Mouse (Mus musculus) left cerebral cortex, postnatal 25 days (tissue): ENCODE measurements around the gene Wdr26. TPM values are rescaled to one million over a fixed set of nuclear protein-coding genes. Genes with fewer than 3 reads are reported as not detected.

ENCODE experiments used
- DNase-seq, 2 experiments: peaks; one replicate each; pipeline ENCODE4 v3.0.0; 2022; ENCODE audit warnings: low spot score in 2 of 2, mixed read lengths in 1 of 2
- intact Hi-C: fragments of 180-260 bp; cut with DNase I; formaldehyde crosslinking; loops from one replicate; pipeline ENCODE4 v1.15.1; 2025
- total RNA-seq, 2 experiments: library from RNA; stranded (reverse); gene quantifications; 2 replicates each; pipeline ENCODE4 v1.2.3; 2021

Wdr26 gene
- total RNA-seq, 2 experiments from 2014 or later: 106 to 119 TPM

- intact Hi-C loops: no loop called here
- no peak for DNase-seq
Measured at GRCm38 (mm10) chr1:181245067-181245466, 33.3 kb upstream of the Wdr26 start.

DNA sequence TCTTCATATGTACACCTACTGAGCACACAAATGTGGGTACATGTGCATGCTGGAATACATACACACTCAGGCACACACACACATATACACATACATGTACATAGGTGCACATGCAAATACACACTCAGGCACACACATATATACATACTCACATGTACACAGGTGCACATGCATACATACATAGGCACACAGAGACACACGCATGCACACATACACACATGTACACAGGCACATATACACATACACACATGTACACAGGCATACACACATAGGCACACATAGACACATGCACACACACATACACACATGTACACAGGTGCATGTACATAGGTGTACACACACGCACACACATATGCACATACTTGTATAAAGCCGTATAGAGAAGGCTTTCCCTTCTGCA is 29.4 kb upstream of the Wdr26 start:
- no peak for DNase-seq
- intact Hi-C loops: no loop called here

DNA sequence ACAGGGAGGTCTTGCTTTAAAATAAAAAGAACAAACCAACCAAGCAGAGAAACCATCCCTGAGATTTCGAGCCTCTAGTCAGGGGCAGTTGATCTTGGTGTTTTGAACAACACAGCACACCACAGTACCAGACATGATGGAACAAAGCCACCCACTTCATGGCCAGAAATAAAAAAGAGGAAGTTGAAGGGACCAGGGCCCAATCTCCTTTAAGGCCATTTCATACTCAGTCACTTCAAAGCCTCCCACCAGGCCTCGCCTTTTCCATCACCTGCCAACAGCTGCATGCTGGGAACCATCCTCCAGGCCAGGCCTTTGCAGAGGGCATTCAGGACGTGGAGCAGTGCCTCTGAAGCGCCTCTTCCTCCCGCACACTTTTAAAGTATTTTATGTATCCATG is 25.5 kb upstream of the Wdr26 start:
- DNase-seq: no peak
- intact Hi-C loops: no loop called here

GRCm38 (mm10) chr1:181234326-181235035 is 22.7 kb upstream of the Wdr26 start:
- intact Hi-C loops: no loop called here
- DNase-seq: peak; percentile 32 to 45

- intact Hi-C loops: no loop called here
- DNase-seq: no peak
Measured at GRCm38 (mm10) chr1:181233734-181234133, 21.9 kb upstream of the Wdr26 start.

DNA sequence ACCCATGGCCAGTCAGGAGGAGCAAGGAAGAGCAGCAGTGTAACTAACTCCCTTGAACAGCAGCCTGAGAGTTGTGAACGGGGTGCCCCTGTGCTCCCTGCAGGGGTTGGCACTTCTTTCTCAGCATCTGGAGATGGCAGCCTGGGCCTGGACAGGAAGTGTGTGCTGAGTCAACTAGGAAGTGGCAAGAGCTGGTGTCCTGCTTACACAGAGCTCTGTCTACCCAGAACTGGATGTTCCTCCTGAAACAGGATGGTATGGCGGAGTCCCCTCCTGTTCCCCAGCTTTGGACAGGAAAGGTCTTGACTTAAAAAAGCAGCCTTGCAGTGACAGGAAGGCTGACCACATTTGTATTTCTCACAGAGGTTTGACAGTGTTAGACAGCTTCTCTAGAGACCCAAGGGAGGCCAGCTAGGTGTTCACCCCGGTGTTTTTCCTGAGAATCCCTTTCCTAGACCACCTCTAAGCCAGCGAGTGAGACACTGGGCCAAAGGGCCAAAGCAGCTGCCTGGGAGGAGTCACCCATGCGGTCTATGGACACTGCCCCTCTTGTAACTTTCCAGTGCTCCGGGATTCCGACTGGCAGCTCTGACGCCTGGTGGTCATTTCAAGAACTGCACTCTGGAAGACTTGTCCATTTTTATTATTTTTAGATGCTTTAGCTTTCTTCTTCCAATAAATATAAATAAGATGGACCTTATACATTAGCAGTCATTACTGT is 20.7 kb upstream of the Wdr26 start:
- intact Hi-C loops: no loop called here

DNA sequence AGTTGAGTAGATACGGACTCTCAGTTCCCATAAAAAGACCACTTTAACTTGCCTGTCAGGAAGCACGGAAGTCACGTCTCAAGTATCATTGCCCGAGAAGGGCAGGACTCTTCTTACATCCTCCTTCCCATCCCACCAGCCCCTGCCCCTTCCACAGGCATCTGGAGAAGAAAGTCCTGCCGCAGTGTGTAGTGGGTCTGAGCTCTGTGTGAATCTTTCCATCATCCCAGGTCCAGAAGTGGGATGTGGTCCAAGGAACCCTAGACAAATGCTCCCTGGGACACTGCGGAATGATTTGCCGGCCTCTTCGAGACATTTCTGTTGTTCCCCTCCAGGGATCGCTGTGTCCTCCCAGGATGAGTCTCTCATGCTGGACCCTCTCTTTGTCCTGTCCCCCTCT is 20.0 kb upstream of the Wdr26 start:
- no peak for DNase-seq
- intact Hi-C loops: no loop called here

More for the DNA sequence above, 20.7 kb upstream of the Wdr26 start:
- DNase-seq: peak; percentile 44 to 51

- intact Hi-C loops: no loop called here
- no peak for DNase-seq
Measured at GRCm38 (mm10) chr1:181231262-181231661, 19.5 kb upstream of the Wdr26 start.

DNA sequence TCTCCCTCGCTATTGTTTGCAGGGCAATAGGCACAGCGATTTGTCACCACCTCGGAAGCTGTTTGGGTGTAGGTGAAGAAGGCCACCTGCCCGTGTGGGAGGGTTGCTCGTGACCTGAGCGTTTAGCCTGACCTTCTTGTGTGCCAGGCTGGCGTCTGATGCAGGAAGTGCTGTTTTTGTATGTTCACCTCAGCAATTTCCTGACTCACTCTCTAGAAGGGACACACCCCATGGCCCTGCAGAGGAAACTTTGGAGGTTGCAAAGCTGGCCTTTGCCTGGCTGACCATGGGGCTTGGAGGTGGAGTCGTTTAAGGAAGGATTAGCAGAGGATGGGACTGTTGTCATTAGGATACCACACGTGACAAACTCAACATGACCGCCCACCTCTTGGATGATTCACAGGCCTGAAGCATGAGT is 18.9 kb upstream of the Wdr26 start:
- intact Hi-C loops: no loop called here

DNA sequence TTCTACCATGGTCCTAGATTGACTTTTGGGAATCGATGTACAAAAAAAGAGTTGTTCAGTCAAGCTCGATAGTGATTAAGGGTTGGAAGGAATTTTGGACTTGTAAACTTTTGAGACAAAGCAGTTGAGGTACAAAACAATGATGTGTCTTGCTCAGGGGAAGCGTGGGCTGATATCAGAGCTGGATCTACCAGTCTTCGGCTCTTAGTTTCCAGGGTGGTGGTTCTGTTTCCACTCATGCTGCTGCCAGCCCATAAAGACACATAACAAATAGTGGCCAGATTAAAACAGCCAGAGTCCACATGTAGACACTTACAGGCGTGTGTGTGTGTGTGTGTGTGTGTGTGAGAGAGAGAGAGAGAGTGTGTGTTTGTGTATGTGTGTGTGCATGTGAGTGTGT is 17.2 kb upstream of the Wdr26 start:
- no peak for DNase-seq

More for the DNA sequence above, 18.9 kb upstream of the Wdr26 start:
- no peak for DNase-seq

GRCm38 (mm10) chr1:181228591-181228990 is 16.8 kb upstream of the Wdr26 start:
- no peak for DNase-seq
- intact Hi-C loops: no loop called here

More for the DNA sequence above, 17.2 kb upstream of the Wdr26 start:
- intact Hi-C loops: no loop called here

DNA sequence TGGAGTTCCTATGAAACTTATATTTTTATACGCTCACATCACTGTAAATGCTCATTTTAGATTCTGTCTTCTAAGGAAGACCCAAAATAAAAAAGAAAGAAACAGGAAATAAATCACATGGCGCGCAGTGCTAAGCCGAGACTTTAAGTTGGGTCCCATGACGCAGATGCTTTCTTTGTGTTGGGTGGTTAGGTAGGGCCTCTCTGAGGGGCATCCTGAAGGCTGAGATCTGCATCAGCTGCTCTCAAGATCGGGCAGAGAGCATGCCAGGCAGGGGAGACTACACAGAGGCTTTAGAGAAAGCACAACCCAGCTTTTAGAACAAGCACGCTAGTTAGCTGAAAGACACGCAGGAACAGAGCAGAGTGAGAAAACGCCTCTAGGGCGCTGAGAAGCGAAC is 16.0 kb upstream of the Wdr26 start:
- no peak for DNase-seq
- intact Hi-C loops: no loop called here

DNA sequence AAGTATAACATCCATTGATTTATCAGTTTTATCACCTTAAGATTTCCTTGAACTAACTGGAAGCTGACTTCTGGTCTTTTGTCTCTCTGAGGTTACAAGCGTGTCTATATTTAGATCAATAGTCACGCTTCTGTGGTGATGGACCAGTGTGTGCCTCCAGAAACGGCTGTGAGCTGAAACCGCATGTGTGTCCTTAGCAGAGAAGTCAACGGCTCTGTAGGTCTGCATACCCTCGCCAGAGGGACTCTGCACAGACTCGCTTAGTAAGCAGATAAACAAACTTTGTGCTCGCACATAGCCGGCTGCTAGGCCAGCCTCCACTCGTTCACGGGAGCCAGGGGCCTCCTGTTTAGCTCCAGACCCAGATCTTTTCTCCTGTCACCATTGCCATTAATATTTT is 15.0 kb upstream of the Wdr26 start:
- DNase-seq: no peak
- intact Hi-C loops: no loop called here

DNA sequence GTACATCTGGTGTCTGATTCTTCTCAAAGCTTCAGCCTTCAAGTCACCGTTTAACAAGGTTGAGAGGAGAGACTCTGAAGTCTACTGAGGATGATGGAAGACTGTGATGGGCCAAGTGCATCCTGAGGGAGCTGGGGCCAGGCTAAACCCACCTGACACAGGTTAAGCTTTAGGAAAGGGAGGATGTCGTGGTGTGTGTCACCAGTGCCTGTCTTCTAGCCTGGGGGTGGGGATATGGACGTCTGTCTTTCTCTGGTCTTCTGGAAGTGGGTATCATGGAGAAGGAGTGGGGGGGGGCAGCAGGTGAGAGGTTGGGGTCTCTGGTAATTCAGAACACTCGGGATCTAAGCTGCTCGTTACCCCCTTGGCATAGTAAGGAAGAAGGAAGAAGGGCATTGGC is 13.5 kb upstream of the Wdr26 start:
- intact Hi-C loops: no loop called here
- DNase-seq: no peak

DNA sequence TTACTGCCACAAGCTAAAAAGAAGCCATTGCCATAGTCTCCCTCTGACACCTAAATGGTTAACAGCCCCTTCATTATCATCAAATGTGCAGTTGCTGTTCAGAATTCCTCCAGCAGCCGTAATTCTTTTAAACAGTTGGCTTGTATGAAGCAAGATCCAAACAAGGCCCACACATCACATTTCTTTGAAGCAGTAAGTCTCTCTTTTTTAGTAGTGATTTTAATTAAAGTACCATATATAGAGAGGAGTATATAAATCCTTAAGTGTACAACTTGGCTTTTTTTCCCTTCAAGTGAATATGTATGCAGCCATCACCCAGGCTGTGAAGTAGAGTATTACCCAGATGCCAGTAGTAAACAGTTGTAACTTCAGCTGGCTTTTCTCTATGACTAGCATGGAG is 10.2 kb upstream of the Wdr26 start:
- intact Hi-C loops: no loop called here
- peak in 1 of 2 experiments; percentile 56 for DNase-seq

GRCm38 (mm10) chr1:181216315-181216714 is 4.5 kb upstream of the Wdr26 start:
- intact Hi-C loops: no loop called here
- DNase-seq: no peak

DNA sequence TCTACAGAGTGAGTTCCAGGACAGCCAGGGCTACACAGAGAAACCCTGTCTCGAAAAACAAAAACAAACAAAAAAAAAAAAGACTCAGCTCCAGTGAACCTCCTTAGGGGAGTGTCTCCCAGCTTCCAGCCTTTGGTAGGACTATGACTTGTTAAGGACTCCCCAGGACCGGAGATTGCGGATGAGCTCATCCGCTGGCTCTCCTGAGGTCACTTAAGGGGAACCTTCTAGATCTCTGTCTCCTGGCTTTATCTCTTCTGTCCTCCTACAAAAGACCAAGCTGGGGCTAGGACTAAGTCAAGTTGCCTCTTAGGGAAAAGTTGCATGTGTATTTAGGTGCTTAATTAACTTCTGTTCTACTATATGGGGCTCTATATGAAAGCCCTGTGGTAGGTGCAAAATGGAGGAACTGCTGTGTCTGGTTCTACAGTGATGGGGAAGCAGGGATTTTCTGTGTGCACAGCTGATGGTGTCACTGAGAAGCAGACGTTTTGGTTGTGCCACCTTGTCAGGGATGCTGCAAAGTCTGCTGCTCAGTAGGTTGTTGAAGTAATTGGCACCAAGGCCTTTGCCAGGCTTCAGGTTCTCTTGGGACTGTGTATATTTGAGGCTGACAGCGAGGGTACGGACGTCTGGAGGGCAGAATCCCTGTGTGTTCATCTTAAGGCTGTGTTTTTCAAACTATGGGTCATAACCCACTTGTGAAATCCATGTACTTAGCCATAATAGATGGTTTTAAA is 2.7 kb upstream of the Wdr26 start:
- intact Hi-C loops: no loop called here
- no peak for DNase-seq

DNA sequence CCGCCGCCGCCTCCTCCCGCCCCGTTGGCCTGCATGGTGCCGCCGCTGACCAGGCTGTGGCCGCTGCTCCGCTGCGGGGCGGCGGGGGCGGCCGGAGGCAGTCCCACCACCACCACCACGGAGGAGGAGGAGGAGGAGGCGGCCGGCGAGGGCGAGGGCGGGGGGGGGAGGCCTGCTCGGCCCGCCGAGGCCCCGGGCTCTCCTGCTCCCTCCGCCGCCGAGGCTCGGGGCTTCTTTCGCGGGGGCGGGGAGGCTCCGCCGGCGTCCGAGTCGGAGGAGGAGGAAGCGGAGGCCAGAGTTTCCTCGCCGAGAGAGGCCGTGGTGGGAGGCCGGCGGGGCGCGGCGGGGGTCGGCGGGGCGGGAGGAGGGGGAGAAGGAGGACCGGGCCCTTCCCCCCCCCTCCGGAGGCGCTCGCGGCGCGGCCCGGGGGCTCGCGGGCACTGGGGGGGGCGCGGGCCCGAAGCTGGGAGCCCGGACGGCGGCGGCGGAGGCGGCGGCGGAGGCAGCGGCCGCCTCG is 340 bp downstream of the Wdr26 start:
- no peak for DNase-seq
- intact Hi-C loops: no loop called here

DNA sequence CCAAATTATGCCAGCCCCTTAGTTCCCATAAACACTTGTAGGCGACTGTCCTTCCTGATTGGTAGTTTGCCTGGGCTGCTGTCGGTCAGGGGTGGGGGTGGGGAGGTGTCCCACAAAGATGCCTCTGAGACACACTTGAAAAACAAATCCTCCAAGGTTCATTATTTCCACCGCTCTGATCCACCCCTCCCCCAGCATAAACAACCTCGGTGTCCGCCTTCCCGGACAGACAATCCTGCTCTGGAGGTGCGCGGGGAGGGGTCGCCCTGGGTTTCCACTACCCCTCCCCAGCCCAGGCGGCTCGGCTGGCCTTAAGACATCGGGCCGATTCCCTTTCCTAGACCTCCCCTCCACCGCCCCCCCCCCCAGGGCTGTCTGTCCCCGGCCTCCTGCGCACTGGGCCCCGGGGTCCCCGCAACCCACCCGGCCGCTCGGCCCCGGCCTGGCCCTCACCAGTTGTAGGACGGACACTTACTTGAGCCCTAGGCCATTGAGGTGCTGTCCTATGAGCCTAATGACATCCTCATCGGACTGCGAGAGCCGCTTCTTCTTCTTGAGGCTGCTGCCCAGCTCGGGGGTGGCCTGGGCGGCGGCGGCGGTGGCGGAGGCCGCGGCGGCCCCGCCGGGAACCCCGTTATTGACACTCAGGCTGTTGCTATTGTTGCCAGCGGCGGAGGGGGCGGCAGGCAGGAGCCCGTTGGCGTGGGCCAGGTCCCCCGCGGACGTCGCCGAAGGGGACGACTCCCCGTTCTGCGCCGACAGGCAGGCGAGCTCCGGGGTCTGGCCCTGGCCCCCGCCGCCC is 999 bp downstream of the Wdr26 start:
- intact Hi-C loops: no loop called here

GRCm38 (mm10) chr1:181210147-181210546 is 1.7 kb downstream of the Wdr26 start:
- intact Hi-C loops: no loop called here
- no peak for DNase-seq

More for the DNA sequence above, 999 bp downstream of the Wdr26 start:
- DNase-seq: peak in 1 of 2 experiments; percentile 37
